In the genomic region with DNA sequence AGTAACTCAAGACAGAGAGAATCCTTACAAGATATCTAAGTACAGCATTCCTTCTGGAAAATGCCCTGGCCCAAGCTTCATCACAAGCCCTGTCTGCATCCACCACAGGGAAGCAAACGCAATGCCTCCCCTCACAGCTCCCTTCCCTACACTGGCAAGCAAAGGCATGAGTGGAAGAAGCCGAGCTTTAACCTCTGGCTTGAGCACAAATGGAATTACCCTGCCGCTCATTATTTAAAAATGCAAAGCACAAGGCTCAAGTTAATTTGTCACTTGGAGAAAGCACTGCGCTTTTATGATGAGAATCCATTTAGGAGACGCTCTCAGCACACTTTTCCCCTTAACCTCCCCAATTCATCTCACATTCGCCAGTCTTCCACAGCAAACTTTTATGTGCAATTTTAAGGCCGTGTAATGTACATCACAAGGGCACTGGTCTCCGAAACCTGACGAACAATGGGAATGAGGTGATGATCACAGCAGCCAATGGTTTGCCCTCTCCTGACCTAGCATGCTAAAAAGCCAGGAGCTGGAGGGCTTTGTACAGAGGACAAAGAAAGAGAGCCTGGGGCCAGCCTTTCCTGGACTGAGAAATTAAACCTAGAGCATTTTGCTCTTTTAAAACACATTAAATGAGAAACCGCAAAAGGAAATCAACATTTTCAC, we compare ENCODE assay signal across 17 mouse cellular contexts. TPM values are rescaled to one million over a fixed set of nuclear protein-coding genes. Genes with fewer than 3 reads are reported as not detected.
DNase-seq lines count a peak whose midpoint lies in the region; ATAC-seq lines count a peak whose summit lies in the region.
"Had no signal": no experiment of that assay in that cellular context is flagged by ENCODE, and none has a peak within 500 bp of the region (broad histone marks: within the 10 kb centered on the region; RNA-seq: fewer than 3 reads in every experiment).

No protein-coding gene starts in this region.

- H3K9ac ChIP-seq in forebrain, embryonic 12.5 days: no peak overlapping the region
- no peak overlapping the region for H3K9ac ChIP-seq in kidney, embryonic 15.5 days
- no peak overlapping the region for H3K9ac ChIP-seq in limb, embryonic 15.5 days
- H3K9ac ChIP-seq in heart, embryonic 11.5 days (ENCODE audit: low read depth, low read length): no peak overlapping the region
- H3K9ac ChIP-seq: heart, embryonic 13.5 days; liver, embryonic 14.5 days; stomach, embryonic 15.5 days had no signal

- no peak for ATAC-seq in forebrain, embryonic 12.5 days (ENCODE audit: low FRiP score)
- ATAC-seq in kidney, embryonic 15.5 days (replicated peaks; ENCODE audit: low FRiP score): no peak
- no peak for ATAC-seq in limb, embryonic 15.5 days (ENCODE audit: insufficient number of reproducible peaks, low FRiP score, low TSS enrichment, low read depth)
- no peak for ATAC-seq in heart, embryonic 11.5 days (replicated peaks; ENCODE audit: insufficient number of reproducible peaks, low FRiP score, low TSS enrichment)
- ATAC-seq: lung, postnatal 0 days had no signal

- 74% methylated on average over 10 of the region's 10 CpGs for WGBS in forebrain, embryonic 10.5 days
- 55% methylated on average over 10 of the region's 10 CpGs for WGBS in forebrain, embryonic 12.5 days
- 54% methylated on average over 10 of the region's 10 CpGs for WGBS in kidney, embryonic 15.5 days
- 56% methylated on average over 10 of the region's 10 CpGs for WGBS in limb, embryonic 15.5 days
- 82% methylated on average over 10 of the region's 10 CpGs for WGBS in heart, embryonic 11.5 days (ENCODE audit: insufficient replicate concordance)

- no peak overlapping the region for H3K4me3 ChIP-seq in forebrain, embryonic 10.5 days
- H3K4me3 ChIP-seq in forebrain, embryonic 12.5 days (replicated peaks): no peak overlapping the region
- H3K4me3 ChIP-seq in kidney, embryonic 15.5 days (replicated peaks): no peak overlapping the region
- no peak overlapping the region for H3K4me3 ChIP-seq in limb, embryonic 15.5 days
- no peak overlapping the region for H3K4me3 ChIP-seq in heart, embryonic 11.5 days (ENCODE audit: low read depth, low read length)
- H3K4me3 ChIP-seq: heart, embryonic 13.5 days; stomach, embryonic 15.5 days had no signal

- no peaks in the 10 kb centered on the region for H3K36me3 ChIP-seq in forebrain, embryonic 10.5 days (replicated peaks)
- H3K36me3 ChIP-seq in forebrain, embryonic 12.5 days (replicated peaks): no peaks in the 10 kb centered on the region
- H3K36me3 ChIP-seq in kidney, embryonic 15.5 days: no peaks in the 10 kb centered on the region
- H3K36me3 ChIP-seq in limb, embryonic 15.5 days: no peaks in the 10 kb centered on the region
- H3K36me3 ChIP-seq in heart, embryonic 11.5 days (ENCODE audit: control insufficient read depth, insufficient read depth, low read length): no peaks in the 10 kb centered on the region
- H3K36me3 ChIP-seq: heart, embryonic 13.5 days; stomach, embryonic 15.5 days had no signal

- 0 out of 2 replicates have a peak overlapping the region, but pooled peaks have one; percentile 40 for H3K27ac ChIP-seq in forebrain, embryonic 10.5 days
- H3K27ac ChIP-seq in forebrain, embryonic 12.5 days: no peak overlapping the region
- H3K27ac ChIP-seq in kidney, embryonic 15.5 days: peak overlapping the region; percentile 52; the same call in 1 of the 2 replicates
- H3K27ac ChIP-seq in limb, embryonic 15.5 days: 0 out of 2 replicates have a peak overlapping the region, but pooled peaks have one; percentile 11
- no peak overlapping the region for H3K27ac ChIP-seq in heart, embryonic 11.5 days (ENCODE audit: low read depth, low read length)
- H3K27ac ChIP-seq: heart, embryonic 13.5 days; liver, embryonic 14.5 days; stomach, embryonic 15.5 days had no signal

- no peaks in the 10 kb centered on the region for H3K27me3 ChIP-seq in forebrain, embryonic 10.5 days (ENCODE audit: poor library complexity, severe bottlenecking)
- H3K27me3 ChIP-seq in forebrain, embryonic 12.5 days: no peaks in the 10 kb centered on the region
- H3K27me3 ChIP-seq in kidney, embryonic 15.5 days: no peaks in the 10 kb centered on the region
- no peaks in the 10 kb centered on the region for H3K27me3 ChIP-seq in limb, embryonic 15.5 days
- H3K27me3 ChIP-seq in heart, embryonic 11.5 days (ENCODE audit: control insufficient read depth, insufficient read depth, low read length): no peaks in the 10 kb centered on the region
- H3K27me3 ChIP-seq: heart, embryonic 13.5 days; stomach, embryonic 15.5 days had no signal

- no peak for DNase-seq in forebrain, embryonic 10.5 days (ENCODE audit: extremely low spot score, low spot score)
- peak; percentile 55 for DNase-seq in Muller cell, postnatal 12 days (ENCODE audit: inconsistent ontology term)
- no peak for DNase-seq in left cerebral cortex, postnatal 25 days (ENCODE audit: low spot score in 2 of 2)
- no peak for DNase-seq in adrenal gland, adult 8-10 months
- DNase-seq: adrenal gland, postnatal 25 days; cerebellum, adult 9-11 months; gastrocnemius, postnatal 25 days; heart, postnatal 4 days; layer of hippocampus, adult 9-11 months had no signal

- no peaks in the 10 kb centered on the region for H3K9me3 ChIP-seq in forebrain, embryonic 10.5 days
- H3K9me3 ChIP-seq in forebrain, embryonic 12.5 days: no peaks in the 10 kb centered on the region
- H3K9me3 ChIP-seq in kidney, embryonic 15.5 days (replicated peaks): no peaks in the 10 kb centered on the region
- H3K9me3 ChIP-seq in limb, embryonic 15.5 days: no peaks in the 10 kb centered on the region
- H3K9me3 ChIP-seq in heart, embryonic 11.5 days (replicated peaks; ENCODE audit: control insufficient read depth, low read length): no peaks in the 10 kb centered on the region
- H3K9me3 ChIP-seq: heart, embryonic 13.5 days; stomach, embryonic 15.5 days had no signal

- intact Hi-C loops in left cerebral cortex, postnatal 25 days (cut with DNase I): no loop called here

- no peak overlapping the region for H3K4me2 ChIP-seq in forebrain, embryonic 12.5 days
- H3K4me2 ChIP-seq in kidney, embryonic 15.5 days: no peak overlapping the region
- no peak overlapping the region for H3K4me2 ChIP-seq in limb, embryonic 15.5 days
- no peak overlapping the region for H3K4me2 ChIP-seq in heart, embryonic 11.5 days
- H3K4me2 ChIP-seq: heart, embryonic 13.5 days; stomach, embryonic 15.5 days had no signal

- peaks cover 13% of the 10 kb centered on the region for H3K4me1 ChIP-seq in forebrain, embryonic 10.5 days
- H3K4me1 ChIP-seq in forebrain, embryonic 12.5 days: peaks cover 6% of the 10 kb centered on the region; the same call in 1 of the 2 replicates
- H3K4me1 ChIP-seq in kidney, embryonic 15.5 days: peaks cover 24% of the 10 kb centered on the region
- H3K4me1 ChIP-seq in limb, embryonic 15.5 days: peaks cover 6% of the 10 kb centered on the region; the same call in 1 of the 2 replicates
- no peaks in the 10 kb centered on the region for H3K4me1 ChIP-seq in heart, embryonic 11.5 days (ENCODE audit: control insufficient read depth, insufficient read depth, low read length)
- H3K4me1 ChIP-seq: stomach, embryonic 15.5 days had no signal

RNA-seq across cellular contexts. Expression of a gene that starts 15.5 kb away (rescaled TPM):
- 0.40 and 0.49 TPM in 2 replicates for polyA plus RNA-seq in forebrain, embryonic 10.5 days (2016; fragmentation: Nextera tagmentation; extraction: Ambion mirVana)
- polyA plus RNA-seq in forebrain, embryonic 12.5 days (2016; fragmentation: Nextera tagmentation; extraction: Ambion mirVana): 0.58 and 0.59 TPM in 2 replicates
- polyA plus RNA-seq in kidney, embryonic 15.5 days (2015; fragmentation: Nextera tagmentation; extraction: Ambion mirVana): 5.0 and 5.1 TPM in 2 replicates
- 9.5 and 10.9 TPM in 2 replicates for polyA plus RNA-seq in limb, embryonic 15.5 days (2015; fragmentation: Nextera tagmentation; extraction: Ambion mirVana)
- 1 to 10 TPM; 3.6 to 5.2 TPM for total RNA-seq in left cerebral cortex, postnatal 25 days (2021)
- 10 to 100 TPM in 2 of 4 experiments, 1 to 10 TPM in 2; 8.3 to 14.5 (median 11.7) TPM for total RNA-seq in adrenal gland, adult 8-10 months (2022)
- polyA plus RNA-seq in heart, embryonic 11.5 days (2014; fragmentation: Nextera tagmentation; extraction: Ambion mirVana): 2.7 and 3.4 TPM in 2 replicates

RNA-seq across cellular contexts. Expression of a gene that starts 54.7 kb away (rescaled TPM):
- polyA plus RNA-seq in forebrain, embryonic 10.5 days (2016; fragmentation: Nextera tagmentation; extraction: Ambion mirVana): 0.10 and 0.22 TPM in 2 replicates
- 0.13 and 0.20 TPM in 2 replicates for polyA plus RNA-seq in forebrain, embryonic 12.5 days (2016; fragmentation: Nextera tagmentation; extraction: Ambion mirVana)
- 2.2 and 2.9 TPM in 2 replicates for polyA plus RNA-seq in kidney, embryonic 15.5 days (2015; fragmentation: Nextera tagmentation; extraction: Ambion mirVana)
- polyA plus RNA-seq in limb, embryonic 15.5 days (2015; fragmentation: Nextera tagmentation; extraction: Ambion mirVana): 4.2 and 4.4 TPM in 2 replicates
- total RNA-seq in left cerebral cortex, postnatal 25 days (2021): under 1 TPM; 0.34 to 0.62 TPM
- total RNA-seq in adrenal gland, adult 8-10 months (2022): 1 to 10 TPM; 1.9 to 3.7 (median 2.8) TPM
- polyA plus RNA-seq in heart, embryonic 11.5 days (2014; fragmentation: Nextera tagmentation; extraction: Ambion mirVana): 0.93 and 1.2 TPM in 2 replicates

RNA-seq across cellular contexts. Expression of a gene that starts 54.7 kb away (rescaled TPM):
- 0.77 and 0.81 TPM in 2 replicates for polyA plus RNA-seq in forebrain, embryonic 10.5 days (2016; fragmentation: Nextera tagmentation; extraction: Ambion mirVana)
- polyA plus RNA-seq in forebrain, embryonic 12.5 days (2016; fragmentation: Nextera tagmentation; extraction: Ambion mirVana): 0.57 and 1.2 TPM in 2 replicates
- polyA plus RNA-seq in kidney, embryonic 15.5 days (2015; fragmentation: Nextera tagmentation; extraction: Ambion mirVana): 8.9 and 9.2 TPM in 2 replicates
- polyA plus RNA-seq in limb, embryonic 15.5 days (2015; fragmentation: Nextera tagmentation; extraction: Ambion mirVana): 14.9 and 15.2 TPM in 2 replicates
- total RNA-seq in left cerebral cortex, postnatal 25 days (2021): 1 to 10 TPM in 1 of 2 experiments, under 1 TPM in 1; 0.69 to 2.2 TPM
- total RNA-seq in adrenal gland, adult 8-10 months (2022): 1 to 10 TPM; 5.4 to 9.8 (median 7.2) TPM
- polyA plus RNA-seq in heart, embryonic 11.5 days (2014; fragmentation: Nextera tagmentation; extraction: Ambion mirVana): 4.5 and 5.1 TPM in 2 replicates

Comparison
In these comparisons a context has a peak if more than half of its experiments do, and no peak if none do; other contexts are left out.
1. H3K27ac ChIP-seq: peak in forebrain, embryonic 10.5 days (single experiment), kidney, embryonic 15.5 days (single experiment) and limb, embryonic 15.5 days (single experiment); none in forebrain, embryonic 12.5 days (single experiment) and heart, embryonic 11.5 days (single experiment).